Mouse (Mus musculus) brain, embryonic 14.5 days (tissue): Measurements from ENCODE around the gene Ankrd27.

Source experiments
- CTCF ChIP-seq: fragments of 200-500 bp; IDR thresholded peaks from 2 replicates; pipeline ENCODE4 v1.5.1; 2012; ENCODE audit warnings: inconsistent platforms, mild to moderate bottlenecking, moderate library complexity, borderline replicate concordance; ENCODE audit not compliant: insufficient read depth, insufficient read length; ENCODE audit errors: extremely low read depth
- POLR2A ChIP-seq: fragments of 200-500 bp; IDR thresholded peaks from 2 replicates; pipeline ENCODE4 v1.6.1; 2012; ENCODE audit warnings: mild to moderate bottlenecking, inconsistent platforms, borderline replicate concordance; ENCODE audit not compliant: poor library complexity, insufficient read depth, insufficient read length, severe bottlenecking; ENCODE audit errors: extremely low read depth

DNA sequence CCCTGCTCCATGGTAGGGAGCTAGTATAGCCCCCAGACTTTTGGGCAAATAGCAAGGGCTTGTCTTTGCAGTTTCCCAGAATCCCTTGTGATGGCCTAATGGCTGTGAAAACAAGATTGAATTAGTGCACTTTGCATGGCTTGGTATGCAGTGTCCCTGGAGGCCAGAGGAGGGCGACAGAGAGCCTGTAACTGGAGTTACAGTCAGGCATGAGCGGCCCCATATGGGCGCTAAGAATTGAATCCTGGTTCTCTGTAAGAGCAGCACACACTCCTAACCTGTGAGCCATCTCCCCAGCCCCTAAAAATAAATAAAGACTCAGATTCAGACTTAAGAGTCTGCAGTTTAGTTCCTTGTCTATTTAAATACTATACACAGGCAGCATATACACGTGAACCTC, 6.2 kb upstream of the Ankrd27 start:
- TF ChIP-seq CTCF: peak; percentile 65
- TF ChIP-seq POLR2A: no peak
